ENCODE assay signal across 8 mouse cellular contexts in the genomic region with DNA sequence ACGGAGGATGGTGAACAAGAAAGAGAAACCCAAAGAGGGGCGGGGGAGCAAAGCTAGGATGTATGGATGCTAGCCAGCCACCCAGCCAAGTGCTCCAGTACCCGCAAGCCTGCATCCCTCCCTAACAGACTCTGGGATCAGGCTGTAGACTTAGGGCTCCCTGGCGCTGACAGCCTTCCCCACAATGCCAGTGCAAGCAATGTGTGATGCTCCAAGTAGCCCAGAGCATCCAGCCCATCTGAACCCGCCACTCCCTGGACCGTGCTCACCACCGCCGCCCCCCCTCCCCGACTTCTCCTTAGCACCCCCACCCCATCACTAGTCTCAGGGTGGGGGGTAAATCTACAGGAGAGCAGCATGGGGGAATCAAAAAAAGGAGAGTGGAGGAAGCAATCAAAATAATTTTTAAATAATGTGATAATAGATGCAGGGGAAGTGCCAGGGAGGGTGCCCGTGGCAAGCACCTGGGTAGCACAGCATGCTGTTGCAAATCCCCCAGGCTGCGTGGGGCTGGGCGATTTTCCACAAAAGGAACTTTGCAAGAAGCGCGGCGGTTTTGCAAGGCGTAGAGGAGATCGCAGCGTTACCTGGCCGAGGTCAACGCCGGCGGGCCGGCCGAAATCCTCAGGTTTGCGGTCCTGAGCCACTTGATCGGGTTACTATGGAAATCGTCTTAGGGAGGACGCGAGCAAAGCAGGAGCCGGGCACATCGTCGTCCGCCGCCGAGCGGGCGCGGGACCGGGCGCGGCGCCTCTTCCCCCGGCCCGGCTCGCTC. TPM values are rescaled to one million over a fixed set of nuclear protein-coding genes. Genes with fewer than 3 reads are reported as not detected.
DNase-seq lines count a peak whose midpoint lies in the region; ATAC-seq and TF ChIP-seq lines count a peak whose summit lies in the region.

No protein-coding gene starts in this region.

- peak overlapping the region; percentile 95 for H3K27ac ChIP-seq in cortical plate, adult 2 months (ENCODE audit: insufficient read depth, low read length)
- no peak overlapping the region for H3K27ac ChIP-seq in heart, embryonic 16.5 days (ENCODE audit: low read length)
- H3K27ac ChIP-seq in midbrain, embryonic 13.5 days: peak overlapping the region; percentile 89

- no peaks in the 10 kb centered on the region for H3K36me3 ChIP-seq in heart, embryonic 16.5 days (ENCODE audit: control insufficient read depth, insufficient read depth)
- no peaks in the 10 kb centered on the region for H3K36me3 ChIP-seq in midbrain, embryonic 13.5 days

- under 1% methylated on average over 45 of the region's 45 CpGs for WGBS in heart, embryonic 16.5 days
- WGBS in midbrain, embryonic 13.5 days: under 1% methylated on average over 45 of the region's 45 CpGs

- DNase-seq in left cerebral cortex, adult 11 months (ENCODE audit: low spot score): peak; percentile 18
- DNase-seq in left cerebral cortex, adult 9 months (ENCODE audit: low spot score in 2 of 2): no peak
- peak; percentile 43 to 56 for DNase-seq in left cerebral cortex, postnatal 14 days (ENCODE audit: low spot score in 2 of 2)
- peak; percentile 47 for DNase-seq in testis, postnatal 10 days (ENCODE audit: low spot score)
- DNase-seq in natural killer cell, adult 2 months (ENCODE audit: low spot score in 2 of 2): no peak

- H3K9ac ChIP-seq in heart, embryonic 16.5 days (ENCODE audit: low read length): peak overlapping the region; percentile 76
- H3K9ac ChIP-seq in midbrain, embryonic 13.5 days (replicated peaks): peak overlapping the region; percentile 94

- peak; percentile 51; the same call in 1 of the 2 replicates for TF ChIP-seq POLR2A in cortical plate, adult 2 months (IDR thresholded peaks at IDR 0.05; ENCODE audit: extremely low read depth, insufficient read depth, low read length)

- ATAC-seq in heart, embryonic 16.5 days (replicated peaks; ENCODE audit: extremely low read depth, insufficient read depth, low FRiP score): peak; percentile 43; the same call in 1 of the 2 replicates
- ATAC-seq in midbrain, embryonic 13.5 days: peak; percentile 87

- no peaks in the 10 kb centered on the region for H3K9me3 ChIP-seq in heart, embryonic 16.5 days (replicated peaks; ENCODE audit: control insufficient read depth, low read length)
- no peaks in the 10 kb centered on the region for H3K9me3 ChIP-seq in midbrain, embryonic 13.5 days

- peaks cover 5% of the 10 kb centered on the region for H3K27me3 ChIP-seq in heart, embryonic 16.5 days (ENCODE audit: control insufficient read depth, insufficient read depth, low read length)
- no peaks in the 10 kb centered on the region for H3K27me3 ChIP-seq in midbrain, embryonic 13.5 days

- intact Hi-C loops in left cerebral cortex, postnatal 14 days (cut with DNase I): loop anchor here (5.0 to 10.0 kb wide), 4 partner anchors 107 to 370 kb away; no protein-coding TSS in a partner anchor

- no peak for TF ChIP-seq CTCF in cortical plate, adult 2 months (IDR thresholded peaks at IDR 0.05; ENCODE audit: extremely low read depth, insufficient read depth, low read length)

- H3K4me3 ChIP-seq in cortical plate, adult 2 months (ENCODE audit: insufficient read depth, low read length): peak overlapping the region; percentile 100
- peak overlapping the region; percentile 76 for H3K4me3 ChIP-seq in heart, embryonic 16.5 days (ENCODE audit: low read length)
- H3K4me3 ChIP-seq in midbrain, embryonic 13.5 days (replicated peaks): peak overlapping the region; percentile 79

- H3K4me1 ChIP-seq in cortical plate, adult 2 months (ENCODE audit: control insufficient read depth, insufficient read depth, low read length): no peaks in the 10 kb centered on the region
- H3K4me1 ChIP-seq in heart, embryonic 16.5 days (ENCODE audit: control insufficient read depth, insufficient read depth, low read length): peaks cover 6% of the 10 kb centered on the region; the same call in 1 of the 2 replicates
- H3K4me1 ChIP-seq in midbrain, embryonic 13.5 days (replicated peaks): peaks cover 13% of the 10 kb centered on the region; the same call in 1 of the 2 replicates

- H3K4me2 ChIP-seq in heart, embryonic 16.5 days (ENCODE audit: low read depth, low read length): peak overlapping the region; percentile 97
- peak overlapping the region; percentile 75 for H3K4me2 ChIP-seq in midbrain, embryonic 13.5 days (replicated peaks)

RNA-seq across cellular contexts. Expression of a gene that starts 0.8 kb away (rescaled TPM):
- polyA plus RNA-seq in cortical plate, adult 2 months (2012; rRNA removed): 41.6 and 46.6 TPM in 2 replicates
- polyA plus RNA-seq in heart, embryonic 16.5 days (2015; fragmentation: Nextera tagmentation; extraction: Ambion mirVana): 1.9 and 2.0 TPM in 2 replicates
- 100 to 1,000 TPM; 250 to 303 TPM for total RNA-seq in left cerebral cortex, postnatal 14 days (2021)
- polyA plus RNA-seq in midbrain, embryonic 13.5 days (2015; fragmentation: Nextera tagmentation; extraction: Ambion mirVana): 19.5 and 20.2 TPM in 2 replicates

Comparison
In these comparisons a context has a peak if more than half of its experiments do, and no peak if none do; other contexts are left out.
1. DNase-seq: peak in left cerebral cortex, adult 11 months (single experiment), left cerebral cortex, postnatal 14 days (2 of 2) and testis, postnatal 10 days (single experiment); none in left cerebral cortex, adult 9 months (0 of 2) and natural killer cell, adult 2 months (0 of 2).
2. Peak in every context shown above with its lines, with median percentiles within 50 percentile points of each other: H3K4me3 ChIP-seq.